Mouse (Mus musculus): ENCODE data around the gene Aqp3. TPM values are rescaled to one million over a fixed set of nuclear protein-coding genes. Genes with fewer than 3 reads are reported as not detected.

Aqp3 gene
- total RNA-seq (2014; fragmentation: Nextera tagmentation) (not detected in 2 replicates), total RNA-seq (2017) (not detected in 2 replicates)

DNA sequence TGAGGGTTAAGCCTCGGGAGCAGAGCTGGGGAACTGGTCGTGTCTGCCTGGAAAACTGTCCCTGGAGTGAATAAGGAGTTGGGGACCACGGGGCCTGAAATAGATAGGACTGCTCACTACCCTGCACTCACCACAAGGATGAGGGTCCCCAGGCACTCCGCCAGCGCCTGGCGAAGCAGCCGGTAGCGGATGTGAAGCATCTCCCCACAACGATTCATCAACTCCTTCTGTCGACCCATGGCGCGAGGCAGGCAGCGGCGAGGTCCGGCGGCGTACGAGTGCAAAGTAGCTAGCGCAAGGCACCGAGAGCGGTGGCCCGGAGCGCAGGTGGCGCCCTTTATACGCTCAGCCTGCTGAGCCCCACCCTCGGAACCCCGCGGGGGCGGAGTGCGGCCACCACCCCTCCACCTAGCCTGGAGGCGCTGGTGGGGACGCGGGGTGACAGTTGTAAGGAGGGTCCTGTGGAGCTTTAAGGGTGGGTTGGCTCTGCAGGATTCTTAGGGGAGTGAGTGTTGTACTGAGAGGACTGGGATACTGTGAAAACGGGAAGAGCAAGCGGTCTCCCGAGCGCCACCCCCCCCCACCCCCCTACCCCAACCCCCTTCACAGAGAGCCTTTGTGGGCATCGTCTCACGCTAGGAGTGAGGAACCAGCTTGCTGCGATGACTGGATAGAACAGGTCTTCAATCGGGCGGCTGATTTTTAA lies at the start of gene Aqp3:
Aqp3 (minus strand) TSS at position 313 of the 706 bp plus-strand sequence.
- ATAC-seq (replicated peaks; ENCODE audit: poor library complexity, severe bottlenecking) = peak; percentile 83

DNA sequence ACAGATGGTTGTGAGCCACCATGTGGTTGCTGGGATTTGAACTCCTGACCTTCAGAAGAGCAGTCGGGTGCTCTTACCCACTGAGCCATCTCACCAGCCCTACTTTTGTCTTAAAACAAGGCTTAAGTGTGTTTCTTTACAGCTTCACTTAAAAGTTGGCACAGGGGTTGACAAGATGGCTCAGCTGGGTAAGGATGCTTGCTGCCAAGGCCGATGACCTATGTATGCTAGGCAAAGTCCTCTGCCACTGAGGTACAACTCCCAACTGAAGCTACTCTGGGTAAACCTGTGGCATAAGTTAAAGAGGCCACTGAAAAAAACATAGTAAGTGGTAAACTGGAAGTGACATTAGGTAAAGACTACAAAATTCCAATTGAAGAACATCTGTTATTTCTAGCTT lies 44.6 kb upstream of the Aqp3 start:
- ATAC-seq (replicated peaks; ENCODE audit: poor library complexity, severe bottlenecking) = no peak

DNA sequence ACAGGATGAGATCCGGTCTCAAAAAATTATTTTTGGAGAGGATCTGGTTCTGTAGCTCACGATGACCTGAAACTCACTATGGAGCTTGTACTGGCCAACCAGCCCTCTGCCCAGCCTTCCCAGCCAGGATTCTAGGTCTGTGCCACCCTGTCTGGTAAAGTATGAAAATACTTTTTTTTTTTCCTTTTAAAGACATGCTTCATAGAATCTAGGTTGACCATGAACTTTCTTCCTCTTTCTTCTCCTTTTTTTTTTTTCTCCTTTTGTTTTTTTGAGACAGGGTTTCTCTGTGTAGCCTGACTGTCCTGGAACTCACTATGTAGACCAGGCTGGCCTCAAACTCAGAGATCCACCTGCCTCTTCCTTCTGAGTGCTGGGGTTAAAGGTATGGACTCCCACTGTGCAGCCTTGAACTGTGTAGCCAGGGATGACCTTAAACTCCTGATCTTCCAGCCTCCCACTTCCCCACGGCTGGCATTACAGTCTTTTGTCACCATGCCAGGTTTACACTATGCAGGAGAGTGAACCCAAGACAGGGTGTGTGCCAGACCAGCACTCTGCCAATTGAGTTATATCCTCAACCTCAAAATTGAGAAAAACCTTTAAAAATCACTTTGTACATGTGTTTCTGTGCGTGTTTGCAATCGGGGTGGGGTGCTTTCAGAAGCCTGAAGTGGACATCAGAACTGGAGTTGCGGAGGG lies 42.3 kb upstream of the Aqp3 start:
- no peak for ATAC-seq (replicated peaks; ENCODE audit: poor library complexity, severe bottlenecking)

DNA sequence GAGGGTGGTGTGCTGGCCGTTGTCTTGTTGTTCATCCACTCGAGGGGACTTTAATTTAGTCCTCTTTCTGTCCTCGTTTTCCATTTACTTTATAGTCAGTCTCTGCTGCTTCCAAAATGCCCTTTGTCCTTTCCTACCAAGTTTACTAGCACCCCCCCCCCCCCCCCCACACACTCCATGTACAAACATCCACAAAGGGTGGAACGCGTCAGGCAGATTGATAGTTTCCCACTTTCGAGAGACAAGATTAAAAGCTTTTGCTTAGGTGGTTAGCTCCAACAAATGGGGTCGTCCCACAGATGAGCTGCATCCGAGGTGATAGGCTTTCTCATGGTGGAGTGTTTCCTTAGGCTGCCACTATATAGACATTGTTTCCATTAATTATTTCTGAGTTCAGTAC lies 38.8 kb upstream of the Aqp3 start:
- ATAC-seq (replicated peaks; ENCODE audit: poor library complexity, severe bottlenecking) = no peak

DNA sequence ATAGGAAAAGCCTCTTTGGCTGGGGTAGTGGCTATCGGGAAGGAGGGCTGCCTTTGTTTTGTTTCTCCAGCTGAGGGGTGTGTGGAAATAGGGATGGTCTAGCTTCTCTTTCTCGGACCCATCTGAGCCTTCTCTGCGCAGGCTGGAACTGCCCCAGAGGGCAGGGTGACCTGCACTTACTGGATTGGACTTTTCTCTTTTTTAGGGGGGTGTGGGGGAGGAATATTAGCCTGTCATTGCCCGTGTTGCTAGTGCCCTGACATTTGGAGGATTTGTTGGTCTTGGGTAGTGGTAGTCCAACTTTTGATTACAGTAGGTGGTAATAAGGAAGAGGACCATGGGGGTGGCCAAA lies 38.4 kb upstream of the Aqp3 start:
- peak; percentile 19 for ATAC-seq (replicated peaks; ENCODE audit: poor library complexity, severe bottlenecking)

DNA sequence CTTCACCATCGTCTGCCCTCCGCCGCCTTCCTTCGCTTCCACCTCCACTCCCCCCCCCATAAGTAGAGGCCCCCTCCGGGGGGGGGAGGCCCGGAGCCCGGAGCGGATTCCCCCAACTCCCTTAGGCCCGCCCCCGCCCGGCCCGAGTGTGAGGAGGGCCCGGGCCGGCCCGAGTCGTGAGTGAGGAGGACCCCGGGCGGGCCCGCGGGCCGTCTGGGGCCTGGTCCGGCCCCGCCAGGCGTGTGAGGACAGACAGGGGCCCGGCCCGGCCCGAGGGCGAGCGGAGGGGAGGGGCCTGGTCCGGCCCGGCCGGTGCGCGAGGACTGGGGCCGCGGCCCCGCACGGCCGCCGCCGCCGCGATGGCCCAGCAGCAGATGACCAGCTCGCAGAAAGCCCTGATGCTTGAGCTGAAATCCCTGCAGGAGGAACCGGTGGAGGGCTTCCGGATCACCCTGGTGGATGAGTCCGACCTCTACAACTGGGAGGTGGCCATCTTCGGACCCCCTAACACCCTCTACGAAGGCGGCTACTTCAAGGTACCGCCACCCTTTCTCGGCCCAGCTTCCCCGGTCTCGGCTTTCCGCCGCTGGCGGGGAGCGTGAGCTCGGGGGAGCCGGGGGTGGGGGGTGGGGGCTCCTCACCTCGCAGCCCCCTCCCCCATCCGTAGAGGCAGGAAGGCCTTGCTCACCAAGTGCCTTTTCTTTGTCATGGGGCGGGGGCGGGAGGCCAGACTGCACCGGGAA lies 37.9 kb upstream of the Aqp3 start, which contains the start of gene Ube2r2:
Ube2r2 (plus strand) TSS at position 33 of the 743 bp plus-strand sequence.
- peak; percentile 36 for ATAC-seq (replicated peaks; ENCODE audit: poor library complexity, severe bottlenecking)

DNA sequence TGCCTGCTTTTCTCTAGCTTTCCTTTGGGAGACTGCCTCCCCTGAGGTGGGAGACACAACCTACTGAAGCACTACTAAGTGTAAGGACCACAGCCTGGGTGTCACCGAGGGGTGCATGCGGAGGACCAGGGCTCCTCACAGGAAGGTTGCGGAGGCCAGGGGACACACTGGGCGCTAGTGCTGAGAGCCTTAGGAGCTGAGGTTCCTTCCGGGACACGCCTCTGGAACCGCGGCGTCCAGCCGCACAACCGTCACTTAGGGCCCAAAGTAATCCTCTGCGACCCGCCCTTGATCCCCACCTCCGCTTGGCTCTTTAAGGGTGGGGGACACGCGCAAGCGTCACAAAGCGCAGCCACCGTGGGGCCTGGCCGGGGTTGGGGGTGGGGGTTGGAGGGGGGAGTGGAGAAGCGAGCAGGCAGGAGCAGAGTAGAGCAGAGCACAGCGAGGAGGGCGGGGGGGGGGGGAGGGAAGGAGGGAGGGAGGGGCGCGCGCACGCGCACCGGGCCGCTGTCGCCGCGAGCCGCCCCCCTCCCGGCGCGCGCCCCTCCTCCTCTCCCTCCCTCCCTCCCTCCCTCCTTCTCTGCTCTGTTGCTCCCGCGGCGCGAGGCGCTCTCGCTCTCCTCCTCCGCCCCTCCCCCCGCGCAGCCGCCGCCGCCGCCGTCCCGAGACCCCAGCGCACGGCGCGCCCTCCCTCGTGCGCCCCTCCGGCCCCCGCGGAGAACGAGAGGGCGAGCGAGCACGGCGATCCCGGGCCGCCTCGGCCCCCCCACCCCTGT lies 37.1 kb upstream of the Aqp3 start:
- peak; percentile 80 for ATAC-seq (replicated peaks; ENCODE audit: poor library complexity, severe bottlenecking)

DNA sequence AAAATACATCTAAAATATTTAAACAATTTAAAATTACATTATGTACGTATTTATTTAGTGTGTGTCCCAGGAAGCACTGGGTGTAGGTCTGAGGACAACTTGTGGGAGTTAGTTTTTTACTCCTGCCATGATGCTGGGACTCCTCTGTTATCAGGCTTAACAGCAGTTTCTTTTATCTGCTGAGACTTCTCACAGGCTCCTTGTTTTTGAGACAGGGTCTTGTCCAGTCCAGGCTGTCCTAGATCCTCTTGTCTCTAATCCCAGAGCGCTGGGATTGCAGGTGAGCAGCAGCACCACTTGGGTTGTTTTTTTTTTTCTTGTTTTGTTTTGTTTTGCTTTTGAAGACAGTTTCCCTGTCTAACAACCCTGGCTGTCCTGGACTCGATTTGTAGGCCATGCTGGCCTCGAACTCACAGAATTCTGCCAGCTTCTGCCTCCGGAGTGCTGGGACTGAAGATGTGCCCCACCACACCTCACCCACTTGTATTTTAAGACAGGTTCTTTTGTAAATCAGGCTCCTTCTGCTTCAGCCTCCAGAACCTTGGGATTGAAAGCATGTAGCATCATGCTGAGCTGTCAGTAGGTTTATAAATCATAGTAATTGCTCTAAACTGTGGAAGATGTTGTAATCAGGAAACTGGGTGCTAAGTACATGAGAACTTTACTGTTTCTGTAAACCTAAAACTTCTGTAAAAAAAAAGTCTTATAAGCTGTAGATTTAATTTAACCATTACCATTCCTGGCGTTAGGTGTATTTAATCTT lies 35.7 kb upstream of the Aqp3 start:
- no peak for ATAC-seq (replicated peaks; ENCODE audit: poor library complexity, severe bottlenecking)

DNA sequence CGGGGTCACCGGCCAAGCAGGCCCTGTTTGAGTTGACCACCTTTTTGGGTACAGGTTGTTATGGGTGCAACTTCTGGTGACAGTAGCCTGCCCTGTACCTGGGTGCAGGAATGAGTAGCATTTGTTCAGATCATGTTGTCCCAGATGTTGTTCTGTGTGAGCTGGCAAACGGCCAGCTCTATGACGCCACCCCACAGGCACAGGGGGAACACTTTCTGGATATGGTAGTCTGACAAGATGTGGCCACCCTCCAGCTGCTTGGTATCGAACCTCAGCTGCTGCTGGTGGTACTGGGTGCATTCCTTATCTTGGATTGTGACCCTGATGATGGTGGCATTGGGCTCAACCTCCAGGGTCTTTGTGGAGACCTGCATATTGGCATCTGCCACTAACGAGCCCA lies 34.5 kb upstream of the Aqp3 start:
- ATAC-seq (replicated peaks; ENCODE audit: poor library complexity, severe bottlenecking) = no peak

DNA sequence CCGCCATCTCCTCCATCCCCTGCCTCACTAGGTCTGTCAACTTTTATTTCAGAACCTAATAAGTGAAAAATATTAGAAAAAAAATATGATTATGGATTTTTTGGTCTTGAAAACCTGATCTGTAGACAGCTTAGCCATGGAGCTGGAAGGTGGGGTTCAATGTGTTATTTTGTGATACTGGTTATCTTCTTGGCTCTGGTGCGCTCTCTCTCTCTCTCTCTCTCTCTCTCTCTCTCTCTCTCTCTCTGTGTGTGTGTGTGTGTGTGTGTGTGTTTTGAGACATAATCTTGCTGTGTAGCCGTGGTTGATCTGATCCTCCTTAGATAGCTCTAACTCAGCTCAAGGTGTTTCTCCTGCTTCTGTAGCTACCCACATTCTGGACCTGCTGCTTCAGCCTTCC lies 31.9 kb upstream of the Aqp3 start:
- no peak for ATAC-seq (replicated peaks; ENCODE audit: poor library complexity, severe bottlenecking)

DNA sequence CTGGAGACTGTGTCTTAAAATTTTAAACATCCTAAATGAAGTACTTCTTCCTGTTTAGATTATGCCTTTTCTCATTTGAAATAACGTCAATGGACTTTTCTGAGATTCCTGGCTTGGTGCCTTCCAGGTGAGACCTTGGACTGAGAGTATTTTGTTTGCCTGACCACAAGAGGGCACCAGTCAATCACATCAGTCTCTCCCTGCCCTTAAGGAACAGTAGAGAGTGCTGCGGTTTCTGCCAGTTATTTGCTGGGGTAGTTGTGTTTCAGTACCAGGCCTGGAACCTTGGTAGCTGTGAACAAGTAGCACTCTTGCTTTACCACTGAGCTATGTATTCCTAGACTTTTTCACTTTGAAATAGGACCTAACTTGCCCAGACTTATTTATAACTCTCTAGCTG lies 31.4 kb upstream of the Aqp3 start:
- ATAC-seq (replicated peaks; ENCODE audit: poor library complexity, severe bottlenecking) = peak; percentile 87

DNA sequence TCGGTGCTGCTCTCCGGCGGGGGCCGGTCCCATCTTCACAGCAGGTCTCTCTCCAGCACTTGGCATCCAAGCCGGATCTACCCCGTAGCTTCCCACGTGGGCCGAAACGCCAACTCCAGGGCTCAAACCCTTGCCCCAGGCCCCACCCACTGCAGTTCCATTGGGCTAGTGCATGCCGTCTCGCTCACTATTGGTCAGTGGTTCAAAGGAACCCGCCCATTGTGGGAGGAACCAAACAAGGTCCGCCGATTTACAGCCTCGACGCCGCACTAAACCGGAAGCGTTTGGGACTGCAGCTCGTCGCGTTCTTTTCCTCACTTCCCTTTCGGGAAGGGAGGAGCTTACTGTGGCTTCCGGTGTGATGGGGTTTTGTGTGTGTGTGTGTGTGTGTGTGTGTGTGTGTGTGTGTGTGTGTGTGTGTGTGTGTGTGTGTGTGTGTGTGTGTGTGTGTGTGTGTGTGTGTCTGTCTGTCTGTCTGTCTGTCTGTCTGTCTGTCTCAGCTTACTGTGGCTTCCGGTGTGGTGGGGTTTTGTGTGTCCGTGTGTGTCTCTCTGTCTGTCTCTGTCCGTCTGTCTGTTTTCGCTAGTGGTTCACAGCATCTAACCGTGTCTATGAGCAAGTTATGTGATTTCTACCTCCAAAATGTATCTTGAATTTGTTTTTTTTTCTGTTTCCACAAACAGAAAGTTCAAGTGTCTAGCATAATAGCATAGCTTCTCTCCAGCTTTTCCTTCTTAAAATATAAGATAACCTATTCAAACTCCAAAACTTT lies 26.4 kb upstream of the Aqp3 start, which contains the start of gene Nol6:
Nol6 (minus strand) TSS at position 276 of the 772 bp plus-strand sequence.
- peak; percentile 99 for ATAC-seq (replicated peaks; ENCODE audit: poor library complexity, severe bottlenecking)

DNA sequence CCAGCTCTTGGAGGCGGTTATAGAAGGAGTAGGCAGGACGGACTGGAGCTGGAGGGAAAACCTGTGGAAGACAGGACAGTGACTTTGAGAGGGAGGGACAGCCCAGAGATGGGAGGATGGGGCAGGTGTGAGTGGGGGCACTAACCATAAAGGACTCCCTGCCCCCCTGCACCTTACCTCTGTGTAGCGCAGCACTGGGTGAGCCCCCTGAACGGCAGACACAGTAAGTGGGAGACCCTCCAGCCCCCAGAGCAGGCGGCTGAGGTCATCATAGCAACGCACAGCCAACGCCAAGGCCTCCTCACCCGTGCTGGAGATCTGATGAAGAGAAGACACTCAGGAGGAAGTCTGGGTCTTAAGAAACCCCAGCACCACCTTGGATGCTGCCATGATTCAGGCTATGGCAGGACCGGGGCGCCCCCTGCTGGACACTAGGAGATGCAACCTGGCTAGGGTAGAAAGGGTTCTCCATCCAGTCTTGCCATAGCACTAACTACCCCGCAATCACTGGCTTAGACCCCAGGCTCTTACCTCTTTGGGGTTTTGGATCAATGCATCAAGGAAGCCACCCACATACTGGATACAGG lies 20.8 kb upstream of the Aqp3 start:
- ATAC-seq (replicated peaks; ENCODE audit: poor library complexity, severe bottlenecking) = peak; percentile 69

DNA sequence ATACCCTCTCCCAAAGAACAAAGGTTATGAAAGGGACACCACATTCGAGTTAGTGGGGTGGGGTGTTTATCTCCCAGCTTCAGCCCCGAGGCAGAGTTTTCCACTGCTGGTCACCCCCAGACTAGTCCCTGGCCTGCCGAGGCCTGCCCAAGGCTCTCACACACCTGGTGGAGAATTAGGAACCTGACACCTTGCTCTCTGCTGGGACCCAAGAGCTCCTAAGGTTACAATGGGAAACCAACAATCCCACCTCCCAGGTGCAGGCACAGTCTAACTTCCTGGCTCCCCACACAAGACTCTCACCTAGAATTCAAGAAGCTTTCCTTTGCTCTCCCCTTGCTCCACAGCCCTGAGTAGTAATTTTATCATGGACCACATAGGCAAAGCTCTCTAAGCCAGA lies 18.8 kb upstream of the Aqp3 start:
- ATAC-seq (replicated peaks; ENCODE audit: poor library complexity, severe bottlenecking) = no peak

DNA sequence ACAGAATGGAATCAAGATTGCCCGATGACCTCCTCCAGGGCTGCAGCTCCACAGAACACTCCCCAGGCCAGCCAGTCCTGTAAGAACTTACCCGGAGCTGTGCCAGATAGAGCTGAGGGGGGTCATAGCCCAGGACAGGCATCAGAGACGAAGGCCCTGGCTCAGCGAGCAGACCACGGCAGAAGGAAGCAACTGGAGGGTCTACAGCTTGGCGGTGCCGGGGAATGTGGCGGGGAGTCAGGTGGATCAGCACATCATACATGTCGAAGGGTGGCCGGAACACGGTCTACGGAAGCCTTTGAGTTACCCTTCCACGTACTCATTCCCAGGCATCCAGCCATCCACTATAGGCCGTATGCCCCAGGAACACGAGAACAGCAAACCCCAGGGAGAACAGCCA lies 17.8 kb upstream of the Aqp3 start:
- no peak for ATAC-seq (replicated peaks; ENCODE audit: poor library complexity, severe bottlenecking)

DNA sequence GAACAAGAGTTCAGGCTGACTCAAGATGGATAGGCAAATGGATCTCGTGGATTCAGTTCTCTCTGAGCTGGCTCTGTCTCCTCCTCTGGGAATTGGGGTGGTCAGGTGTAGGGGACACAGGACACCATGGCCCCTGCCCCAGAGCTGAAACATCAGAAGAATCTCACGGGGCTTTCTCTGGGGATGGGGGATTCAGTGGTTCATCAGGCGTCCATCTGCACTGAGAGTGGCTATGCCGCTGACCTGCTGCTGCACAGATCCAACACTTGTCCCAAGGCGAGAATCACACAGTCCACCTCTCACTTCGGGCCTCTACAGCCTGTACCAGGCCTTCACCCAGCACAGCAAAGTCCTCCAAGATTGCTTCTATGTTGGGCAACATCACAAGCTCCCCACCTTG lies 17.1 kb upstream of the Aqp3 start:
- ATAC-seq (replicated peaks; ENCODE audit: poor library complexity, severe bottlenecking) = no peak

DNA sequence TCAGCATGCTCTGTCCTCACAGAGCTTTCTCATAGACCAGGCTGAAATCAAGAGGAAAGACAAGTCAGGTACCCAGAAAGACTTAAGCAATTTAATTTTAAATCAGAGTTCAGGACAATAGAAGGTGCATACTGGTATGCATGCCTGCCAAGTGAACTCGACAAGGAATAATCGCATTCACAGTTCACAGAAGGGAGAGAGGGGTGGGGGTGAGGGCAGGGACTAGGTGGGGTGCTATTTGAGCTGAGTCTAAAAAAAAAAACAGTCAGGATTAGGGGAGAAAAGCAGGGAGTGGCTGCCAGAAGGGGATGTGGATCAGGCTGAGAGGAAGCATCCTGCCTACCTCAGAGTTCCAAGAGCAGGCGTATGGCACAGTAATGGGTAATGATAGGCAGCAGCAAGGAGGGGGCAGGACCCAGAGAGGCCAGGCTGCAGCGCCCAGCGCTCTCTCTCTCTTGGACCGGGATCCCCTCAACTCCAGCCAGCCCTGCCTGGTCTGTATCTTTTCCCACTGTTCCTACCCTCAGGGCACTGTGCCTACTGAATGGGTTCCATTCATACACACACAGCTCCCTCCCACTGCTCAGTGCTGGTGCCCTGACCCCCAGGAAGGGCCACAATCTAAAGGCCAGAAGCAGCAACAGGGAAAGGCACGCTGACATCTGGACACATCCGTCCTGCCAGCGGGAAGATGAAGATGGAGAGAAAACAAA lies 16.5 kb upstream of the Aqp3 start:
- ATAC-seq (replicated peaks; ENCODE audit: poor library complexity, severe bottlenecking) = no peak
